Mouse (Mus musculus): Measurements from ENCODE around the gene Prpsap1. TPM values are rescaled to one million over a fixed set of nuclear protein-coding genes. Genes with fewer than 3 reads are reported as not detected.

Prpsap1 gene
- polyA plus RNA-seq, 1 experiment: 129 TPM

DNA sequence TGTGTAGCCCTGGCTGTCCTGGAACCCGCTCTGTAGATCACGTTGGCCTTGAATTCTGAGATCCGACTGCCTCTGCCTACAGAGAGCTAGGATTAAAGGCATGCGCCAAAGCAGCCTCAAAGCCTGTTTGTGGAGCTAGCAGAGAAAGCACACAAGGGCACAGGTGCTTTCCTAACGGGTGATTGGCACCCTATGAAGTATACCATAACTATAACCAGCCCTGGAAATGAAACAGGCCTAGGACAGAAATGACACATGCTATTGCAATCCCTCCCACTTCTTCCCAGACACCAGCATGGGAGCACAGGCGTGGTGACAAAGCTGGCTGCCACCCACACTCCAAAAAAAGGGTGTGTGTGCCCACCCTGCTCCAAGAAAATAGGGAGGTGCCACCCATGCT lies 19.0 kb upstream of the Prpsap1 start:
- 78% methylated on average over 6 of the region's 6 CpGs for WGBS
- TF ChIP-seq CTCF (IDR thresholded peaks at IDR 0.05; ENCODE audit: borderline replicate concordance, insufficient read depth, low read depth, low read length) (no peak), POLR2A (IDR thresholded peaks at IDR 0.05; ENCODE audit: borderline replicate concordance, insufficient read depth, low read length) (no peak)
- no peak for DNase-seq

GRCm38 (mm10) chr11:116512154-116512553 lies 18.2 kb upstream of the Prpsap1 start:
- Histone ChIP-seq H3K4me1 (ENCODE audit: control insufficient read depth, insufficient read depth, low read length) (peaks cover 7% of the 10 kb centered on the region; the same call in 1 of the 2 replicates), H3K4me3 (replicated peaks; ENCODE audit: insufficient read depth, low read depth, low read length) (no peak overlapping the region), H3K27me3 (ENCODE audit: control insufficient read depth, insufficient read depth, low read length) (no peaks in the 10 kb centered on the region), H3K27ac (ENCODE audit: insufficient read depth, low read length) (no peak overlapping the region)
- TF ChIP-seq CTCF (IDR thresholded peaks at IDR 0.05; ENCODE audit: borderline replicate concordance, insufficient read depth, low read depth, low read length) (no peak), POLR2A (IDR thresholded peaks at IDR 0.05; ENCODE audit: borderline replicate concordance, insufficient read depth, low read length) (no peak)
- no peak for DNase-seq
- 95% methylated on average over 7 of the region's 7 CpGs for WGBS

More for the DNA sequence above, 19.0 kb upstream of the Prpsap1 start:
- Histone ChIP-seq H3K4me3 (replicated peaks; ENCODE audit: insufficient read depth, low read depth, low read length) (no peak overlapping the region), H3K27ac (ENCODE audit: insufficient read depth, low read length) (no peak overlapping the region), H3K27me3 (ENCODE audit: control insufficient read depth, insufficient read depth, low read length) (no peaks in the 10 kb centered on the region), H3K4me1 (ENCODE audit: control insufficient read depth, insufficient read depth, low read length) (peaks cover 7% of the 10 kb centered on the region; the same call in 1 of the 2 replicates)

DNA sequence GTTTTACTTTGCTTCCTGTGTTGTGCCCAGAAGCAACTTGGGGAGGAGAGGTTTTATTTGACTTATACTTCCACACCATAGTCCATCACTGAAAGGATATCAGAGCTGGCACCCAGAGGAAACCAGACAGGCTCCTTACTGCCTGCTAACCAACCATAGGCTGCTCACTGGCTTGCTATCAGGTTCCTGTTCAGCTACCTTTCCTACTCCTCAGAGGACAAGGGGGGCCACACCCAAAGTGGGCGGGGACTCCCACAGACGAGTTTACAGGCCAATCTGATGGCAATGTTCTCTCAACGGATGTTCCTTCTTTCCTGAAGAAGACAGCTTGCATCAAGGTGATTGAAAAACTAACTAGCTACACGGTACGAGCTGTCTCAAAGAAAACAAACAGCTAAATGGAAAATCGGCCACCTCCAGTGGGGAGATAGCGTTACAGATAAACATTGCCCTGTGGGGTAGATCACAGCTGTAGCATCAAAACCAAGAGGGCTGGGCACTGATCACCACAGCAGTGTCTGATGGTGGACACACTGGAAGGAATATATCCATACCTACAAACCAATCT lies 17.4 kb upstream of the Prpsap1 start:
- 80% methylated on average over 7 of the region's 7 CpGs for WGBS
- TF ChIP-seq POLR2A (IDR thresholded peaks at IDR 0.05; ENCODE audit: borderline replicate concordance, insufficient read depth, low read length): no peak
- TF ChIP-seq CTCF (IDR thresholded peaks at IDR 0.05; ENCODE audit: borderline replicate concordance, insufficient read depth, low read depth, low read length): no peak
- peaks cover 7% of the 10 kb centered on the region; the same call in 1 of the 2 replicates for H3K4me1 ChIP-seq (ENCODE audit: control insufficient read depth, insufficient read depth, low read length)
- H3K27me3 ChIP-seq (ENCODE audit: control insufficient read depth, insufficient read depth, low read length): no peaks in the 10 kb centered on the region
- H3K4me3 ChIP-seq (replicated peaks; ENCODE audit: insufficient read depth, low read depth, low read length): no peak overlapping the region
- H3K27ac ChIP-seq (ENCODE audit: insufficient read depth, low read length): no peak overlapping the region
- DNase-seq: no peak

DNA sequence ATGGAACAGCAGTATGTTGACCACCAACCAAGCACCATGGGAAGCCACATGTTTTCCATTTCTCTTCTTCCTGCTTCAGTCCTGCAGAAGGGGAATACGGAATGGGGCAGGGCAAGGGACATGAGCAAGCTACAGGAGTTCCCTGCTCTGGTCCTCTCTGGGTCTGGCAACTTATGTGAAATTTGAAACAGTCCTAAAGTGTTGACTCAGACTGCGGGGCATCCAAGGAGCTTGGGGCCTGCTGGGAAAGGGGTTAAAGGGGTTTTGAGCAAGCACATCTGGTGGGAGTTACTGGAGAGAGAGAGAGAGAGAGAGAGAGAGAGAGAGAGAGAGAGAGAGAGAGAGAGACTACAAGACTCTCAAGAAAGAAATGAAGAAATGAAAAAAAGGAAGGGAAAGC lies 14.7 kb upstream of the Prpsap1 start:
- H3K4me1 ChIP-seq (ENCODE audit: control insufficient read depth, insufficient read depth, low read length): peaks cover 9% of the 10 kb centered on the region
- TF ChIP-seq POLR2A (IDR thresholded peaks at IDR 0.05; ENCODE audit: borderline replicate concordance, insufficient read depth, low read length) (no peak), CTCF (IDR thresholded peaks at IDR 0.05; ENCODE audit: borderline replicate concordance, insufficient read depth, low read depth, low read length) (no peak)
- H3K4me3 ChIP-seq (replicated peaks; ENCODE audit: insufficient read depth, low read depth, low read length): no peak overlapping the region
- no peaks in the 10 kb centered on the region for H3K27me3 ChIP-seq (ENCODE audit: control insufficient read depth, insufficient read depth, low read length)
- DNase-seq: no peak
- H3K27ac ChIP-seq (ENCODE audit: insufficient read depth, low read length): no peak overlapping the region
- WGBS: 85% methylated on average over 2 of the region's 2 CpGs

- WGBS: 39% methylated on average over 17 of the region's 17 CpGs
- Histone ChIP-seq H3K27me3 (ENCODE audit: control insufficient read depth, insufficient read depth, low read length) (no peaks in the 10 kb centered on the region), H3K4me3 (replicated peaks; ENCODE audit: insufficient read depth, low read depth, low read length) (no peak overlapping the region), H3K27ac (ENCODE audit: insufficient read depth, low read length) (no peak overlapping the region), H3K4me1 (ENCODE audit: control insufficient read depth, insufficient read depth, low read length) (peaks cover 9% of the 10 kb centered on the region)
- TF ChIP-seq POLR2A (IDR thresholded peaks at IDR 0.05; ENCODE audit: borderline replicate concordance, insufficient read depth, low read length): no peak
- DNase-seq: peak in 1 of 2 experiments; percentile 30
These were observed 12.3 kb upstream of the Prpsap1 start for GRCm38 (mm10) chr11:116506151-116506875.

DNA sequence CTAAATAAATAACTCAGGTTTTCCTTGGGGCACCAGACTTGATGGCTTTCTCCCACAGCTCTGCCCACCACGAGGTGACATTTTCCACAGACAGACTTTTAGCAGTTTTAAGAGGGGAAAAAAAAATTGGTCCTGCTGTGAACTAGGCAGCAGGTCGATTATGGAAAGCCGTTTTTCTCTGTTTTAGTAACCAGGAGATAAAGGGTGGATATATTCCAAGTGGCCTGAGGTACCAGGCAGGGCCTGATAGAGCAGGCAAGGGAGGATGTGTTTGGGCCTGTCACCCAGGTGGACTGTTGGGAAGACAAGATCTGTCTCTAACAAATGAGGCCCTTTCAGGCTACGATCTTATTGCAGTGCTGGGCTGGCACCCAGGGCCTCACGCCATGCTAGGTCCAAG lies 11.6 kb upstream of the Prpsap1 start:
- Histone ChIP-seq H3K4me3 (replicated peaks; ENCODE audit: insufficient read depth, low read depth, low read length) (no peak overlapping the region), H3K4me1 (ENCODE audit: control insufficient read depth, insufficient read depth, low read length) (peaks cover 12% of the 10 kb centered on the region), H3K27ac (ENCODE audit: insufficient read depth, low read length) (no peak overlapping the region), H3K27me3 (ENCODE audit: control insufficient read depth, insufficient read depth, low read length) (no peaks in the 10 kb centered on the region)
- WGBS: 38% methylated on average over 5 of the region's 5 CpGs
- no peak for DNase-seq
- TF ChIP-seq POLR2A (IDR thresholded peaks at IDR 0.05; ENCODE audit: borderline replicate concordance, insufficient read depth, low read length) (no peak), CTCF (IDR thresholded peaks at IDR 0.05; ENCODE audit: borderline replicate concordance, insufficient read depth, low read depth, low read length) (no peak)

GRCm38 (mm10) chr11:116504516-116504915 lies 10.5 kb upstream of the Prpsap1 start:
- Histone ChIP-seq H3K27ac (ENCODE audit: insufficient read depth, low read length) (no peak overlapping the region), H3K4me1 (ENCODE audit: control insufficient read depth, insufficient read depth, low read length) (peaks cover 12% of the 10 kb centered on the region), H3K27me3 (ENCODE audit: control insufficient read depth, insufficient read depth, low read length) (no peaks in the 10 kb centered on the region), H3K4me3 (replicated peaks; ENCODE audit: insufficient read depth, low read depth, low read length) (no peak overlapping the region)
- DNase-seq: no peak
- WGBS: 55% methylated on average over 17 of the region's 17 CpGs
- TF ChIP-seq POLR2A (IDR thresholded peaks at IDR 0.05; ENCODE audit: borderline replicate concordance, insufficient read depth, low read length) (no peak), CTCF (IDR thresholded peaks at IDR 0.05; ENCODE audit: borderline replicate concordance, insufficient read depth, low read depth, low read length) (no peak)
